Mouse (Mus musculus) megakaryocyte, embryonic 14.5 days (primary cell): Measurements from ENCODE around the gene Spem1. TPM values are rescaled to one million over a fixed set of nuclear protein-coding genes. Genes with fewer than 3 reads are reported as not detected.
A peak's percentile ranks its signal among the peaks of the same experiment; 100 is the strongest.

Source experiments
- H3K27me3 ChIP-seq: replicated peaks from 2 replicates; pipeline ENCODE3; 2012; ENCODE audit warnings: inconsistent platforms
- H3K36me3 ChIP-seq: replicated peaks from 2 replicates; pipeline ENCODE3; 2012; ENCODE audit warnings: low read length, inconsistent platforms, mixed read lengths
- H3K4me1 ChIP-seq: 2 replicates; pipeline ENCODE4 v1.6.1; 2012; ENCODE audit warnings: inconsistent platforms
- H3K4me3 ChIP-seq: replicated peaks from 2 replicates; pipeline ENCODE3; 2012; ENCODE audit warnings: moderate library complexity, mild to moderate bottlenecking, inconsistent platforms
- H3K9me3 ChIP-seq: 2 replicates; pipeline ENCODE4 v1.6.1; 2012; ENCODE audit warnings: inconsistent platforms
- FLI1 ChIP-seq: IDR thresholded peaks from 2 replicates; pipeline ENCODE4 v1.6.1; 2012; ENCODE audit warnings: low read length, inconsistent platforms, mixed read lengths
- GATA1 ChIP-seq: IDR thresholded peaks from 3 replicates; pipeline ENCODE4 v1.6.1; 2012; ENCODE audit warnings: mixed read lengths, low read length, inconsistent platforms, borderline replicate concordance
- polyA plus RNA-seq: library from polyadenylated mRNA; stranded (reverse); fragments of >175 nt; gene quantifications from 2 replicates; pipeline ENCODE4 v1.2.3, GENCODE M21; 2012; ENCODE audit warnings: low replicate concordance; ENCODE audit not compliant: insufficient read depth

Spem1 gene
- polyA plus RNA-seq, 1 experiment, result not detected

DNA sequence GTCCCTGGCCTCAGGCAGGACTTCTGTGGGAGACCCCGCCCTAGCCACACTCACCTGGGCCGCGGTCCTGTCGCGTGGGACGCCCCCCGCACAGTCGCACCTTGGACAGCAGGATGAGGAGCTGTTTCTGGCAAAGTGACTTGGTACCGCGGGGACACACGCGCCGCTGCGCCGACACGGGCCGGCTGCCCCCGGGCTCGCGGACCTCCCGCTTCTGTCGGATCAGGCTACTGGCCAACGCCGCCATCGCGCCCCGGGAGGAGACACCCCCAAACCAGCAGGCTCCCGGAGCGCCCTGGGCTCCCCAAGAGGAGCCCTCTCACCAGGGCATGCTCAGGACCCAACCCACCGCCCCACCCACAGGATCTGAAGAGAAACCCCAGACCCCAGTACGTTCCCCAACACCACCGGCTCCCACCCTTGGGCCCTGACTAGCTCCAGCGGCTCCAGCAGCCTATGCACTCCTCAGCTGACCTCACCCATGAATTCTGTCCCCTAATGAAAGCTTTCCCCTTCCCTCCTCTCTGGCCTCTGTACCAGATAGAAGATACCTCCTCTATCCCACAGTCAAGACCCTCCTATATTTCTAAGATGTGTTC lies 20.5 kb downstream of the Spem1 start, which contains the start of gene Fgf11:
TSS of gene Fgf11 (minus strand) at position 479 of the 599 bp plus-strand sequence.
- Histone ChIP-seq H3K9me3 (peaks cover under 1% of the 10 kb centered on the region; the same call in 1 of the 2 replicates), H3K36me3 (no peaks in the 10 kb centered on the region), H3K27me3 (peaks cover 92% of the 10 kb centered on the region), H3K4me3 (peak within 1 kb of the TSS; percentile 90), H3K4me1 (peaks cover 65% of the 10 kb centered on the region)
- TF ChIP-seq GATA1 (no peak), FLI1 (no peak)

GRCm38 (mm10) chr11:69800392-69801197 lies 21.4 kb downstream of the Spem1 start:
- H3K4me3 ChIP-seq, result peak overlapping the region; percentile 87

GRCm38 (mm10) chr11:69800138-69800391 lies 21.9 kb downstream of the Spem1 start:
- peaks cover 75% of the 10 kb centered on the region for H3K4me1 ChIP-seq
- H3K36me3 ChIP-seq, result no peaks in the 10 kb centered on the region
- peaks cover 88% of the 10 kb centered on the region for H3K27me3 ChIP-seq
- peak overlapping the region; percentile 87 for H3K4me3 ChIP-seq
- no peaks in the 10 kb centered on the region for H3K9me3 ChIP-seq
- TF ChIP-seq GATA1, result no peak
- no peak for TF ChIP-seq FLI1

More at GRCm38 (mm10) chr11:69800392-69801197, 21.4 kb downstream of the Spem1 start:
- Histone ChIP-seq H3K4me1 (peaks cover 70% of the 10 kb centered on the region), H3K27me3 (peaks cover 93% of the 10 kb centered on the region), H3K9me3 (no peaks in the 10 kb centered on the region), H3K36me3 (no peaks in the 10 kb centered on the region)
- TF ChIP-seq FLI1 (no peak), GATA1 (no peak)

DNA sequence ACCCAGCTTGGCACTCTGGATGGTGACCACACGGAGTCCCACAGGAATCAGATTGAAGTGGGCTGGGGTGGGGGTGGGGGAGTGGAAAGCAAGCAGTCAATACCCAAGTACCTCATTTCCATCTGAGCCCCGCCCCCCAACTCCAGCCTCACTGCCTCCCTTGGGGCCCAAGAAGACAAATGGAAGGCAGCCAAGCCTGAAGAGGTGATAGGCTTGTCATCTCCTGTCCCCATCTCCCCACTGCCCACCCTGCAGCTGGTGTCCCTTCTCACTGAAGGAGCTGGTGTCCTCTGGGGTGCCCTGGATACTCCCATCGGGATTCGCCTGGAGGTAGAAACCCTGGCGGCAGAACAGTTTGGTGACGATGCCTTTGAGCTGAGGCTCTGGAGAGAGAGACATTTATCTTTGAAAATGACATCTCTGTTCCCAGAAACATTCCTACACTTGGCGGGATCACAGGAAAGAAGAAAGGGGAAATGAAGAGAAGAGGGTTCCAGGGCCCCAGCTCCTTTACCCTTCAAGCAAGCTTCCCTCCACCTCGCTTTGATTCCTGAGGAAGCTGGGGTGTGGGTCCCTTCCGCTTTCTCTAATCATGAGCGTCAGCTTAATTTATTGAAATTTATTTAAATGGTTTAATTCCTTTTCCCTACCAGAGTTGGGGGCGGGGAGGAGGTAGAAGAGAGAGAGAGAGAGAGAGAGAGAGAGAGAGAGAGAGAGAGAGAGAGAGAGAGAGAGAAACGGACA lies 22.4 kb downstream of the Spem1 start:
- Histone ChIP-seq H3K36me3 (no peaks in the 10 kb centered on the region), H3K4me1 (peaks cover 77% of the 10 kb centered on the region), H3K4me3 (peak overlapping the region; percentile 87), H3K27me3 (peaks cover 83% of the 10 kb centered on the region), H3K9me3 (no peaks in the 10 kb centered on the region)
- no peak for TF ChIP-seq FLI1
- no peak for TF ChIP-seq GATA1

GRCm38 (mm10) chr11:69797924-69798323 lies 24.1 kb downstream of the Spem1 start:
- Histone ChIP-seq H3K27me3 (peaks cover 78% of the 10 kb centered on the region), H3K9me3 (no peaks in the 10 kb centered on the region), H3K36me3 (no peaks in the 10 kb centered on the region), H3K4me1 (peaks cover 65% of the 10 kb centered on the region), H3K4me3 (no peak overlapping the region)
- TF ChIP-seq FLI1 (no peak), GATA1 (no peak)

DNA sequence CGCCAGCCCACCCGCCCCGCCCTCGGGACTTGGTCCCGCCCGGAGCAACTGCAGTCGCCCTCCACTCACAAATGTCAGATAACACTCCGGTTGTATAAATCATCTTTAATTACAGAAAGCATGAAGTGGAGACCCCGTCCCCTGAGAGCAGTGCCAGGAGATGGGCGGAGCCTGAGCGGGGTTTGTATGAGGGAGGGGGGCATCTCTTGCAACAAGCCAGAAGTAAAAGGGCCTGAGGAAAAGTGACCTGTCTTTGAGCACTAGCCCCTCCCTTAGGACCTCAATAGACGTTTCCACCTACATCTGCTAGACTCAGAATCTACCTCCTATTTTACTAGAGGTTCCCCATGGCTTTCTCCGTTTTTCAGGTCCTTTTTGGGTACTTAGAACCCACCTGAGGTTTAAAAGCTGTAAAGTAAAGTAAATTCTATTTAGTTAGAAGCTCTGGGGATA lies 26.0 kb downstream of the Spem1 start:
- Histone ChIP-seq H3K36me3 (no peaks in the 10 kb centered on the region), H3K4me1 (peaks cover 46% of the 10 kb centered on the region), H3K9me3 (no peaks in the 10 kb centered on the region), H3K4me3 (peak overlapping the region; percentile 91), H3K27me3 (peaks cover 63% of the 10 kb centered on the region)
- TF ChIP-seq GATA1 (no peak), FLI1 (no peak)

DNA sequence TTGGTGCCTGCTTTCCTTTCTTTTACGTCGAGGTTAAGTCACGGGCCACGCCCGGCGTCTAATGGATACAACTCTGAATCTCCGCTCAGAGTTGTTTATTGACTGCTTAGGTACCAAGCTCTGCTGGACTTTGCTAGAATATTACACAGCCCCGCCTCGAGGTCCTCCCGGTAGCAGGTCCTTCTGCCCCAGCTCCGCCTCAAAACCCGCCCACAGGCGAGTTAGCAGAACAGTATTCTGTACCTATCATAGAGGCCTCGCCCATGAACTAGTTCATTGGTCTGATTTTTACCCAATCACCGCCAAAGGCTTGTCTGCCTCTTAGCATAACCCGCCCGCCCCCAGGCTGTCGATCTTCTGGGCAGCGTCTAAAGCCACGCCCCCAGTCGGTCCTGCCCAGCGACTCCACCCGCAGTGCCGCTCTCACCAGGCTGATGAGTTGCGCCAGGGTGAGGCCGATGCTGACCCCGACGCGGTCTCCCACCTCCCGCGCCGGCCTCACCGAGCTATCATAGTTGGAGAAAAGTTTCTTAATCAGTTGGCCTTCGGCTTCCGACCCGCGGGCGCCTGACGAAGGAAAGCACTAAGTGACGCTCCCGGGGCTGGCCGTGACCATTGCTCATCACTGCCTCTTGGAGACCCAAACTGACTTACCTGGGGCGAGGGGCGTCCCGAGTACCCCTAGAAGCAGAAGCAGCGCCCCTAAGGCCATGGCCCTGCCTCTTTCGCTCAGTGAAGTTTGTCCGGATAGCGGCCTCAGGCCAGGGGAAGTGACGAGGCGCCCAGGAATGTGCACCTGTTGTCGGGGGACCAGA lies 26.6 kb downstream of the Spem1 start, which contains the start of gene Chrnb1:
TSS of gene Chrnb1 (minus strand) at position 776 of the 815 bp plus-strand sequence.
- Histone ChIP-seq H3K4me1 (peaks cover 40% of the 10 kb centered on the region), H3K9me3 (no peaks in the 10 kb centered on the region), H3K36me3 (no peaks in the 10 kb centered on the region), H3K4me3 (peak within 1 kb of the TSS; percentile 91), H3K27me3 (peaks cover 56% of the 10 kb centered on the region)
- no peak for TF ChIP-seq GATA1
- no peak for TF ChIP-seq FLI1

GRCm38 (mm10) chr11:69793429-69793828 lies 28.6 kb downstream of the Spem1 start:
- Histone ChIP-seq H3K4me3 (no peak overlapping the region), H3K4me1 (peaks cover 26% of the 10 kb centered on the region), H3K36me3 (no peaks in the 10 kb centered on the region), H3K27me3 (peaks cover 43% of the 10 kb centered on the region), H3K9me3 (no peaks in the 10 kb centered on the region)
- TF ChIP-seq FLI1 (no peak), GATA1 (no peak)

- TF ChIP-seq FLI1 (no peak), GATA1 (no peak)
- no peak overlapping the region for H3K4me3 ChIP-seq
- H3K9me3 ChIP-seq, result no peaks in the 10 kb centered on the region
- H3K4me1 ChIP-seq, result peaks cover 26% of the 10 kb centered on the region
- peaks cover 30% of the 10 kb centered on the region for H3K27me3 ChIP-seq
- no peaks in the 10 kb centered on the region for H3K36me3 ChIP-seq
These were observed 30.6 kb downstream of the Spem1 start for GRCm38 (mm10) chr11:69791420-69791819.
